Mouse (Mus musculus) forebrain, embryonic 15.5 days (tissue): ENCODE results near the gene Prom2. TPM values are rescaled to one million over a fixed set of nuclear protein-coding genes. Genes with fewer than 3 reads are reported as not detected.
A peak's percentile ranks its signal among the peaks of the same experiment; 100 is the strongest.

Source experiments
- ATAC-seq: fragments of 200-750 bp; cut with Nextera tagmentation; replicated peaks from 2 replicates; pipeline ENCODE4 v1.8.0; 2017; ENCODE audit warnings: mild to moderate bottlenecking, moderate TSS enrichment, moderate library complexity
- H3K27ac ChIP-seq: fragments of 300-500 bp; sonication (generic); replicated peaks from 2 replicates; pipeline ENCODE4 v1.5.1; 2015; ENCODE audit warnings: mild to moderate bottlenecking, inconsistent platforms
- H3K27me3 ChIP-seq: fragments of 300-500 bp; sonication (generic); 2 replicates; pipeline ENCODE4 v1.6.1; 2015; ENCODE audit warnings: inconsistent platforms
- H3K36me3 ChIP-seq: fragments of 300-500 bp; sonication (generic); 2 replicates; pipeline ENCODE4 v1.6.1; 2015; ENCODE audit warnings: mild to moderate bottlenecking, inconsistent platforms
- H3K4me1 ChIP-seq: fragments of 300-500 bp; sonication (generic); 2 replicates; pipeline ENCODE4 v1.6.1; 2015; ENCODE audit warnings: inconsistent platforms
- H3K4me2 ChIP-seq: fragments of 300-500 bp; sonication (generic); replicated peaks from 2 replicates; pipeline ENCODE4 v1.6.1; 2015; ENCODE audit warnings: mild to moderate bottlenecking, inconsistent platforms
- H3K4me3 ChIP-seq: fragments of 300-500 bp; sonication (generic); 2 replicates; pipeline ENCODE4 v1.5.1; 2015; ENCODE audit warnings: mild to moderate bottlenecking, inconsistent platforms
- H3K9ac ChIP-seq: fragments of 300-500 bp; sonication (generic); replicated peaks from 2 replicates; pipeline ENCODE4 v1.6.1; 2015; ENCODE audit warnings: mild to moderate bottlenecking, inconsistent platforms
- H3K9me3 ChIP-seq: fragments of 300-500 bp; sonication (generic); 2 replicates; pipeline ENCODE4 v1.6.1; 2016; ENCODE audit warnings: inconsistent platforms
- WGBS: fragments of 180-500 bp; shearing (Covaris S2); methylation state at CpG from one replicate; pipeline ENCODE4 v1.1.7; 2015; ENCODE audit warnings: mixed read lengths; 5-methylcytosine and 5-hydroxymethylcytosine counted together
- polyA plus RNA-seq: library from polyadenylated mRNA; unstranded; fragments of >200 nt; fragmentation: Nextera tagmentation; extraction: Ambion mirVana; gene quantifications from 2 replicates; pipeline ENCODE4 v1.2.1, GENCODE M21; 2015

Prom2 gene
- polyA plus RNA-seq, 1 experiment from 2014 or later: not detected

DNA sequence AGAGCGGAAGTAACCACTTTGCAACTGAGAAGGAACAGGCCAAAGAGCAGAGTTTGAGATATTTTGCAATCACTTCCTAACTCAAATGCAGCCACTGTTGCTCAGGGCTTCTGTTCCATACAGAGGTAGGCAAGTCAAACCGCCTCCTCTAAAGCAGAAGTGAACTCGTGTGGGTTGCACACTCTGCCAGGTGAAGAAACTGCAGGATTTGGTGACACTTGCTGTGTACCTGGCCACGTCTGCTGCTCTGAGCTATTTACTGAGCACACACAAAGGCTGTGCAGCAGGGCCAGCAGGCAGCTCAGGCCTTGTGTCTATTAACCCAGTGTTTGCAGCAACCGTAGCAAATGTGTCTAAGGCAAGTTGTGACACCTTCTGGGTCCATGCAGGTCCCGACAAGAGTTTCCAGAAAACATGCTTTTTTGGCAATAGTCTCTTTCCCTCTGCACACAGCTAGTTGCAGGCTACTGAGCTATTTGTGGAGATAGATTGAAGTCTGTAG is 35.1 kb downstream of the Prom2 start:
- peaks cover 3% of the 10 kb centered on the region for H3K36me3 ChIP-seq
- no peak overlapping the region for H3K4me2 ChIP-seq
- no peak overlapping the region for H3K9ac ChIP-seq
- H3K27ac ChIP-seq: no peak overlapping the region
- H3K4me3 ChIP-seq: no peak overlapping the region
- H3K9me3 ChIP-seq: no peaks in the 10 kb centered on the region
- no peak for ATAC-seq
- H3K4me1 ChIP-seq: peaks cover 23% of the 10 kb centered on the region
- no peaks in the 10 kb centered on the region for H3K27me3 ChIP-seq
- 91% methylated on average over 6 of the region's 6 CpGs for WGBS

DNA sequence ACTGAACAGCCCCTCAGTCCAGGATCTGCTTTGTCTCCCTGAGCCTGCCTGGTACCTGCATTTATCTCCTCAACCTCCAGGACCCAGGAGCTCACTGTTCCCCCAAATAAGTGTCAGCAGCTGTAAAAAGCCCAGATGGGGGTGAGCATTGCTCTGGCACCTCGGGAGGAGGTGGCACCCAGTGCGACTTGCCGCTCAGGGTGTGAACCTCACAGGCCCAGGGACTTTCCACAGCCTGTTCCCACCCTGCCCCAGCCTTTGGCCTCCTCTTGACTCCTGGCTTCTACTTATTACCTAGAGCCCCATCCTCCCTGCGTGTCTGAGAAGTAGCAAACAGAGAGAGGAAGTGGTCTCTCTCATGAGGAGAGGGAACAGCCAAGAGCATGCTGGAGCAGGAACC is 36.1 kb downstream of the Prom2 start:
- Histone ChIP-seq H3K9me3 (no peaks in the 10 kb centered on the region), H3K27me3 (no peaks in the 10 kb centered on the region), H3K9ac (no peak overlapping the region), H3K36me3 (no peaks in the 10 kb centered on the region; the same call in none of the 2 replicates), H3K4me1 (peaks cover 23% of the 10 kb centered on the region), H3K4me3 (no peak overlapping the region), H3K27ac (0 out of 2 replicates have a peak overlapping the region, but pooled peaks have one; percentile 4), H3K4me2 (no peak overlapping the region)
- 75% methylated on average over 4 of the region's 4 CpGs for WGBS
- ATAC-seq: no peak

DNA sequence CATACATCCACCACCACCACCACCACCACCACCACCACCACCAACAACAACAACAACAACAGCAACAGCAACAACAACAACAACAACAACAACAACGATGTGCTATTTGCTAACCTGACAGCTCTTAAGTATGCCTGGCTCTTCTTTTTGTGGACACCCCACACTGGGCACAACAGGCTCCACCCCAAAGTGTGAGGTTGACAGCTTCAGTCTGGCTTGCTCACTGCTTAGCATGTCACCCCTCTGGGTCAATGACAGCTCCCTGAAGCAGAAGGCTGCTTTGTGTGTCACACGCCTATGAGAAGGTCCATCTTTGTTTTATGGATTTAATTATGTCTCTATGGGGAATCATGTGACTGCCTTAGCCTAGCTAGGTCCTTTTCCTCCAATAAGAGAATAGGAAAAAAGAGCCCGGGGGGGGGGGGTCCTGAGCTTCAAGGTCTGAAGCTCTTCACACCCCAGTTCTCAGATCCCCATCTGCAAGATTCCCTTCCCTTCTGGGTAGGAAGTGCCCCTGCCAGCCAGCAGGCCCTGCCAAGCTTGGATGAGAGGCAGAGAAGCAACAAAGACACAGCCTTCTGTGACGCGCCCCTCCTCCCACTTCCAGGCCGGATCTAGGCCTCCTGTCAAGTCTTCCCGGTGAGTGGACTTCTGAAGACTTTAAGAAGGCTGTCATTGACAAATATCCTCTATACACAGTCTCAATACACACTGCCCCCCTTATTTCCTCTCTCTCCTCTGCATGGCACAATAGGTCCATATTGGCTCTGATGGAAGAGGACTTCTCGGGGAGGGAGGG is 37.3 kb downstream of the Prom2 start:
- peak overlapping the region; percentile 71 for H3K27ac ChIP-seq

DNA sequence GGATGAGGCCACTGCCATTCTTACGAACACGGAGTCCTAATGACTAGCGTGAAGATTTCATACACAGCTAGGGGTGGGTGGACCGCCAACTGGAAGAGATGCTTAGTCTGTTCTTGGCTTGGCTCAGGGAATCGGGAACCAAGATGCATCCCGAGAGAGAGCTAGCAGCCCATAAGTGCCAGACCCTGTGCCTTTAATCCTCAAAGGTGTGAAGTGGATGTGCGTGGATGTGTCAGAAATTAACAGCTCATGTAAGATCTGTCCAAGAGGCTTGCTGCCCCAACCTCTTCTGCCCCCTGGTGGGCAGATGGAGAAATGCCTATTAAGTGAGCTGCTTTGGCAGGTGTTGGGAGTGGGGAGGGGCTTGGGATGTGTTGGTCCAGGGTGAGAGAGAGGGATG is 40.2 kb downstream of the Prom2 start:
- Histone ChIP-seq H3K27ac (0 out of 2 replicates have a peak overlapping the region, but pooled peaks have one; percentile 16), H3K4me3 (no peak overlapping the region), H3K4me1 (peaks cover 19% of the 10 kb centered on the region), H3K9ac (no peak overlapping the region), H3K27me3 (no peaks in the 10 kb centered on the region), H3K9me3 (no peaks in the 10 kb centered on the region), H3K36me3 (no peaks in the 10 kb centered on the region), H3K4me2 (no peak overlapping the region)
- WGBS: 53% methylated on average over 7 of the region's 7 CpGs
- ATAC-seq: 0 out of 2 replicates have a peak, but pooled peaks have one; percentile 24

More for the DNA sequence above, 37.3 kb downstream of the Prom2 start:
- H3K4me2 ChIP-seq: no peak overlapping the region
- H3K9me3 ChIP-seq: no peaks in the 10 kb centered on the region
- no peaks in the 10 kb centered on the region for H3K36me3 ChIP-seq
- H3K4me1 ChIP-seq: peaks cover 23% of the 10 kb centered on the region
- peak; percentile 75 for ATAC-seq
- WGBS: 43% methylated on average over 8 of the region's 8 CpGs
- H3K27me3 ChIP-seq: no peaks in the 10 kb centered on the region
- H3K4me3 ChIP-seq: no peak overlapping the region
- H3K9ac ChIP-seq: no peak overlapping the region

DNA sequence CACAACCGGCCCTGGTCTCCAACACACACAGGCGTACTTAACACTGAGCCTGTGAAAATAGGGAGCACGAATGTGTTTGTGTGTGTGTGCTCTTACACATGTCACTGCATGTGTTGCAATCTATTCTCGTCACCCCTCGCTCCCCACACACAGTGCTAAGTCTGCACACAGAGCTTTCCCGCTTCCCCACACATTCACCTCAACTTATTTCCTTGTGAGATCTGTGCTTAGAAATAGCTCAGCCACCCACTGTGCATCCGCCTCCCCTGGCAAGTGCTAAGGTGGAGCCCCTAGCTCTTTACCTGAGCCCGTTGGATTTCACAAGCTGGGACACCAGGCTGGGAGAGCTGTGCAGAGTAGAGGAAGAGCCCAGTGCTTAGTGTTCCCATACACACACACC is 42.5 kb downstream of the Prom2 start:
- Histone ChIP-seq H3K4me1 (peaks cover 8% of the 10 kb centered on the region), H3K27ac (no peak overlapping the region), H3K9ac (no peak overlapping the region), H3K9me3 (no peaks in the 10 kb centered on the region), H3K36me3 (no peaks in the 10 kb centered on the region), H3K4me2 (no peak overlapping the region), H3K4me3 (no peak overlapping the region), H3K27me3 (no peaks in the 10 kb centered on the region)
- no peak for ATAC-seq
- 77% methylated on average over 8 of the region's 8 CpGs for WGBS

DNA sequence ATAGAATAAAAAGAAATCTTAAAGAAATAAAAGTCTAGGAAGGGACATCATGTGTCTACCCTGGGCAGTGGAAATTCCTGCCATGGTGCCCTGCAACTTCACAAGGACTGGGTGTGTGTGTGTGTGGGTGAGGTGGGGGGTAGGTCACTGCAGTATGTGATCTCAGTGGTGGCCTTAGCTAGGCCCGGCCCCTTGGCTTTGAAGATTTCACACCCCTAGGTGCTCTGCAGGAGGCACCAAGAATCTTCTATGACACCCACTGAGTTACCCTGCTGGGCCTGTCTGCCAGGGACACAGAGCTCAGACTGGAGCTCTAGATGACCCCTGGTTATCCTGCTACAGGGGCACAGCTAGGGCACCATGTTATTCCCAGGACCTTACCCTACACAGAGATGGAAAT is 44.9 kb downstream of the Prom2 start:
- Histone ChIP-seq H3K4me1 (no peaks in the 10 kb centered on the region; the same call in 1 of the 2 replicates), H3K4me3 (no peak overlapping the region), H3K27me3 (no peaks in the 10 kb centered on the region), H3K36me3 (no peaks in the 10 kb centered on the region), H3K27ac (no peak overlapping the region), H3K9me3 (no peaks in the 10 kb centered on the region), H3K4me2 (no peak overlapping the region), H3K9ac (no peak overlapping the region)
- WGBS: 40% methylated on average over 1 of the region's 1 CpGs
- ATAC-seq: no peak

DNA sequence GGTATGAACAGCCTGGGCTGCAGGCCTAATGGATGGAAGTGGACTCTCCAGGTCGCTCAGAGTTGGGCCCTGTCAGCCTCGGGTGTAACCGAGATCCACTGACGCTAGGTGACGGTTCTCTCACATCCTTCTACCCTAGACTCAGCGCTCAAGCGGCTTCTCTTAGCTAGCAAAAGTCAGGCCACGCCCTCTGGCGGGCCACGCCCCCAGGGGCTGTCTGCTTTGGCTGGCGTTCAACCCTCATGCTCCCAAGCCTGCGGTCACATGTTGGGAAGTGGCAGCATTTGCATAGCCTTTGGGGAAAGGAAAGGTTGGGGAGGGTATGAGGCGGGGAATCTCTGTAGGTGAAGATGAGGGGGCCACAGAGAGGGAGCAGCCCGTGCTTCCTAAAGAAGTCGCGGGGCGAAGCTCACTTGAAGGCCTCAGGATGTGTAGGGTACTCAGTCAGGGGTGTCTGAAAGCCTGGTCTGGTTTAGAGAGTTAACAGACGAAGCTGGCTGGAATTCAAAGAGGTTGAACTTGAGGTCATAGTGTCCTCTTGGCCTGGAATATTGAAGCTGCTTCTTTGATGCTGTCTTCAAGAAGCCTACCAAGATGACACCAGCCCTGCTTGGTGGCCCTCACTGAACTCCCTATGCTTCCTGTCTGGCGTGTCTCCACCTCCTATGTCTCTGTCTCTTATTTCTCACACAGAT is 56.6 kb downstream of the Prom2 start:
- Histone ChIP-seq H3K4me2 (peak overlapping the region; percentile 34), H3K27ac (no peak overlapping the region), H3K4me1 (peaks cover 33% of the 10 kb centered on the region), H3K9me3 (no peaks in the 10 kb centered on the region), H3K36me3 (no peaks in the 10 kb centered on the region), H3K27me3 (peaks cover 56% of the 10 kb centered on the region), H3K4me3 (peak overlapping the region; percentile 6), H3K9ac (no peak overlapping the region)
- 7% methylated on average over 19 of the region's 19 CpGs for WGBS
- ATAC-seq: peak; percentile 61

DNA sequence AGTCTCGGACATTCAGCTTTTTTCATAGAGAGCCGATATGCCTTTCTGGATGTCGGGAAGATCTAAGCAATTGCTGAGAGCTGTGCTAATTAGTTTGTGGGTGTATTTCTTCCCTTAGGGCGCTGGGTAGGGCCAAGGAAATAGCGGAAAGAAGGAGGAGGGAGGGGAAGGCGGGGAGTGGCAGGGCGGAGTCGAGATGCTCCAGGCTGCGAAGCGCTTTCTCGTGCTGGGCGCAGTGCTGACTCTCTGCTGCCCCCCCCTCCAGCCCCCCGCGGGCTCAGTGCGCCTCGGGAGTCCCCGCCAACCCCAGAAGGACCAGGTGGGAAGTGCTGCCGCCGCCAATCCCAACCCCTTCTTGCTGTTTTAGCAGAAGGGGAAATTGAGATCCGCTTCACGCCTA is 58.3 kb downstream of the Prom2 start:
- peak overlapping the region; percentile 38 for H3K4me3 ChIP-seq
- 2% methylated on average over 18 of the region's 21 CpGs for WGBS

DNA sequence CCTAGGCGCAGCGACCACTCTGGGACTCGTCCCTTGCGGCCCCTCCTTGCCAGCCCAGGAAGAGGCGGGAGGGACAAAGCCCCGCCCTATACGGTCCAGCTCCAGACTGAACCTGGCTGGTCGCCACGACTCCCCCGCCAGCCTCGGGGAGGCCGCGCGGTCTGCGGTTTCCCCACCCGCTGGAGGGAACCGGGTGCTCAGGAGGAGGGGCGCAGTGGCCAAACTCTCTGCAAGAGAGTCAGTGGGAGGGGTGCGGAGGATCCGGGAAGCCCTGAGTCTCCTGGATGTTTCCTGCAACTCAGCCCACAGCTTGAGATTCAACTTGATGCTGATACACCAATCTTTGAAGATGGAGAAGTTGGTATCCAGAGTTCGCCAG is 58.7 kb downstream of the Prom2 start:
- H3K27me3 ChIP-seq: peaks cover 63% of the 10 kb centered on the region
- under 1% methylated on average over 21 of the region's 21 CpGs for WGBS
- no peak overlapping the region for H3K9ac ChIP-seq
- H3K27ac ChIP-seq: no peak overlapping the region
- peaks cover 33% of the 10 kb centered on the region for H3K4me1 ChIP-seq
- H3K36me3 ChIP-seq: no peaks in the 10 kb centered on the region
- peak overlapping the region; percentile 70 for H3K4me2 ChIP-seq
- H3K9me3 ChIP-seq: no peaks in the 10 kb centered on the region
- peak overlapping the region; percentile 38 for H3K4me3 ChIP-seq
- peak; percentile 59 for ATAC-seq

More for the DNA sequence above, 58.3 kb downstream of the Prom2 start:
- no peaks in the 10 kb centered on the region for H3K36me3 ChIP-seq
- H3K27ac ChIP-seq: no peak overlapping the region
- H3K9me3 ChIP-seq: no peaks in the 10 kb centered on the region
- H3K9ac ChIP-seq: no peak overlapping the region
- peak; percentile 32 for ATAC-seq
- H3K27me3 ChIP-seq: peaks cover 63% of the 10 kb centered on the region
- peaks cover 33% of the 10 kb centered on the region for H3K4me1 ChIP-seq
- peak overlapping the region; percentile 70 for H3K4me2 ChIP-seq

DNA sequence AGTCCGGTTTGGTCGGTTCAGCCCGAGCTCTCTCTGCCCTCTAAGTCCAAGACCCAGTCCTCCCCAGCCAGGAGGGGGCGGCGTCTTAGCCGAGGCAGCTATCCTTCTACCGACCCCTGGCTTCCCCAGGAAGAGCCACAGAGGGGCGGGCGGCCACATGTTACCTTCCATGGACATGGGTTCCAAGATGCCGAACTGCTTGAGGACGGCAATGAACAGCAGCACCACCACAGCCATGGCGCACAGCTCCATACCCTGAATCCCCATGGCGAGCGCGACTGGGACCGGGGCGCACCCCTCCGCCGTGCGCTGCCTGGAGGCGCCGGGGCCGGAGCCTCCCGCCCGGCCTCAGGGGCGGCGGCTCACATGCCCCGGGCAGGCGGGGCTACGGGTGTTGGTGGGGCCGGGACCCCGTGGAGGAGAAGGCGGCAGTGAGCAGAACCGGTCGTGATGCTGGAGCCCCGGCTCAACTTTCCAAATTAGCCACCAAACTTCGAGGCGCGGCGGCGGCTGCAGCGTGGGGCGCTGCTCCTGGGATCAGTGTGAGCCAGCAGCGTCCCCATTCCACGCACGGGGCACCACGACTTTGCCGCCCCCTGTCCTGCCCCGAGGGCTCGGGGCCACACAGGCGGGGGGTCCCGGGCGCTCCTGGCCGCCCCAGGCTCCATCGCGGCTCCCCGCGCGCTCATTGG is 59.3 kb downstream of the Prom2 start:
- Histone ChIP-seq H3K27ac (no peak overlapping the region), H3K4me1 (peaks cover 33% of the 10 kb centered on the region), H3K4me3 (peak overlapping the region; percentile 38), H3K9ac (no peak overlapping the region), H3K36me3 (no peaks in the 10 kb centered on the region), H3K9me3 (no peaks in the 10 kb centered on the region), H3K4me2 (peak overlapping the region; percentile 70), H3K27me3 (peaks cover 63% of the 10 kb centered on the region)
- 1% methylated on average over 59 of the region's 59 CpGs for WGBS
- ATAC-seq: no peak

DNA sequence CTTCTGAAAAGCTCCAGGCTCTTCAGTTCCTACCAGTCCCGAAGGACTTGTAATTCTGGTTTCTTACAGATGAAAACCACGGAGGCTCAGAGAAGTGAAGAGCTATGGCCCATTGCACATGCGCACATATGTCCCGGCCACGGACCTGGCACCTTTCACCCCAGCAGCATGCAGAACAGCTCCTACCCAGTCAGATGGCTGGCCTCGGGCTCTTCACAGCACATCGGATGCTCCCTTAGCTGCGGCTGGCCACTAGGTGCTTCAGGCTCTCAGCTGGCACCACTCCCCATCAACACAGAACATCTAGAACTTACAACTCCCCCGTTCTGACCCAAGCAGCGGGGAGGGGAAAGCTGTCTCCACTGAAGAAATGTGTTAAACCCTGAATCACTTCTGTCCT is 61.5 kb downstream of the Prom2 start:
- Histone ChIP-seq H3K4me1 (peaks cover 31% of the 10 kb centered on the region), H3K27ac (no peak overlapping the region), H3K9me3 (no peaks in the 10 kb centered on the region), H3K4me3 (no peak overlapping the region), H3K4me2 (no peak overlapping the region), H3K27me3 (peaks cover 56% of the 10 kb centered on the region), H3K36me3 (no peaks in the 10 kb centered on the region), H3K9ac (no peak overlapping the region)
- ATAC-seq: no peak
- 70% methylated on average over 10 of the region's 10 CpGs for WGBS

DNA sequence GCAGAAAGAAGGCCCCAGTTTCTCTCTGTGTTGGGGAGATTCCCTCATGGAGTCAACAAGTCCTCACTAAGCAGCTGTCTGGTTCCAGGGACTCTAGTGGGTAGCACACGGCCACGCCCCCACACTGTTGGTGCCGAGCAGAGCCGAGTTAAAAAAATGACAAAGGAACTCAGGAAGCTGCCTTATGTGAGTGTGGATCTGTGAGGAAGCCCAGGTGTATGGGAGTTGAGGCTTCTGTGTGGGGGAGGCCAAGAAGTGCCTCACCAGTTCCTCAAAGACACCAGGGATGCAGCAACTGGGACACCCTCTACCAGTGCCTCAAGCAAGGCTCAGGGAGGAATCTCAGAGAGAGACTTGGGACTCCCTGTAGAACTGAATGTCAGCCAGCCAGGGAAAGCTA is 62.1 kb downstream of the Prom2 start:
- Histone ChIP-seq H3K9me3 (no peaks in the 10 kb centered on the region), H3K27ac (no peak overlapping the region), H3K4me1 (peaks cover 26% of the 10 kb centered on the region), H3K9ac (no peak overlapping the region), H3K4me3 (no peak overlapping the region), H3K27me3 (peaks cover 53% of the 10 kb centered on the region), H3K36me3 (no peaks in the 10 kb centered on the region), H3K4me2 (no peak overlapping the region)
- no peak for ATAC-seq
- 75% methylated on average over 4 of the region's 4 CpGs for WGBS
